Comparison of ENCODE assay signal across 9 mouse cellular contexts in genomic region chr6:25020005-25020772, GRCm38 (mm10).
A peak's percentile ranks its signal among the peaks of the same experiment; 100 is the strongest.
DNase-seq lines count a peak whose midpoint lies in the region; ATAC-seq lines count a peak whose summit lies in the region.
"Had no signal": no experiment of that assay in that cellular context is flagged by ENCODE, and none has a peak within 500 bp of the region (broad histone marks: within the 10 kb centered on the region; RNA-seq: fewer than 3 reads in every experiment).

No protein-coding gene starts in this region.

- ATAC-seq in granulocyte monocyte progenitor cell, adult 5-6 weeks (replicated peaks; ENCODE audit: poor library complexity, severe bottlenecking), result peak; percentile 56; the same call in 1 of the 2 replicates
- ATAC-seq in limb, embryonic 12.5 days (ENCODE audit: insufficient number of reproducible peaks, insufficient read depth, low FRiP score, low TSS enrichment, low read depth), result 0 out of 2 replicates have a peak, but pooled peaks have one; percentile 31
- ATAC-seq in stomach, embryonic 14.5 days (ENCODE audit: insufficient number of reproducible peaks, insufficient read depth, low FRiP score, low read depth), result peak; percentile 28; the same call in 1 of the 2 replicates

- H3K4me1 ChIP-seq in limb, embryonic 12.5 days (replicated peaks), result no peaks in the 10 kb centered on the region
- H3K4me1 ChIP-seq in stomach, embryonic 14.5 days (ENCODE audit: control insufficient read depth, insufficient read depth, low read length), result no peaks in the 10 kb centered on the region
- H3K4me1 ChIP-seq: megakaryocyte, embryonic 14.5 days had no signal

- H3K36me3 ChIP-seq in limb, embryonic 12.5 days, result no peaks in the 10 kb centered on the region
- no peaks in the 10 kb centered on the region for H3K36me3 ChIP-seq in stomach, embryonic 14.5 days (ENCODE audit: control insufficient read depth, insufficient read depth, low read length)

- no peak overlapping the region for H3K27ac ChIP-seq in limb, embryonic 12.5 days
- no peak overlapping the region for H3K27ac ChIP-seq in stomach, embryonic 14.5 days (ENCODE audit: low read length)

- H3K27me3 ChIP-seq in limb, embryonic 12.5 days, result no peaks in the 10 kb centered on the region
- H3K27me3 ChIP-seq in stomach, embryonic 14.5 days (ENCODE audit: control insufficient read depth, insufficient read depth, low read length), result no peaks in the 10 kb centered on the region
- H3K27me3 ChIP-seq: megakaryocyte, embryonic 14.5 days had no signal

- WGBS in limb, embryonic 12.5 days, result 34% methylated on average over 2 of the region's 2 CpGs
- 17% methylated on average over 2 of the region's 2 CpGs for WGBS in stomach, embryonic 14.5 days

- H3K9me3 ChIP-seq in limb, embryonic 12.5 days, result no peaks in the 10 kb centered on the region
- no peaks in the 10 kb centered on the region for H3K9me3 ChIP-seq in stomach, embryonic 14.5 days (ENCODE audit: control insufficient read depth, low read depth, low read length)
- H3K9me3 ChIP-seq: megakaryocyte, embryonic 14.5 days had no signal

- H3K4me2 ChIP-seq in limb, embryonic 12.5 days, result no peak overlapping the region
- no peak overlapping the region for H3K4me2 ChIP-seq in stomach, embryonic 14.5 days (replicated peaks; ENCODE audit: low read depth, low read length)

- no peak overlapping the region for H3K4me3 ChIP-seq in limb, embryonic 12.5 days (replicated peaks)
- no peak overlapping the region for H3K4me3 ChIP-seq in stomach, embryonic 14.5 days (ENCODE audit: low read depth, low read length)
- H3K4me3 ChIP-seq: megakaryocyte, embryonic 14.5 days had no signal

- no peak overlapping the region for H3K9ac ChIP-seq in limb, embryonic 12.5 days (replicated peaks)
- no peak overlapping the region for H3K9ac ChIP-seq in stomach, embryonic 14.5 days (replicated peaks; ENCODE audit: low read depth, low read length)

- DNase-seq in adrenal gland, postnatal 25 days, result peak; percentile 3
- DNase-seq in adrenal gland, adult 18-20 months (ENCODE audit: low spot score in 2 of 2), result no peak
- DNase-seq in ovary, postnatal 14 days (ENCODE audit: low spot score), result peak; percentile 2
- DNase-seq in ovary, postnatal 10 days (ENCODE audit: low spot score), result no peak
- DNase-seq in spleen, postnatal 14 days (ENCODE audit: low spot score in 2 of 2), result no peak

Comparison
In these comparisons a context has a peak if more than half of its experiments do, and no peak if none do; other contexts are left out.
1. DNase-seq: peak in adrenal gland, postnatal 25 days (single experiment) and ovary, postnatal 14 days (single experiment); none in adrenal gland, adult 18-20 months (0 of 2), ovary, postnatal 10 days (single experiment) and spleen, postnatal 14 days (0 of 2).
2. Peak in every context shown above with its lines, with median percentiles within 50 percentile points of each other: ATAC-seq.